Mouse (Mus musculus) limb, embryonic 15.5 days (tissue): Measurements from ENCODE around the gene Bbs12. TPM values are rescaled to one million over a fixed set of nuclear protein-coding genes. Genes with fewer than 3 reads are reported as not detected.

ENCODE experiments used
- ATAC-seq: fragments of 200-750 bp; cut with Nextera tagmentation; 2 replicates; pipeline ENCODE4 v1.8.0; 2017; ENCODE audit warnings: low read depth, moderate TSS enrichment; ENCODE audit not compliant: insufficient number of reproducible peaks, low FRiP score, low TSS enrichment
- H3K27ac ChIP-seq: fragments of 300-500 bp; sonication (generic); 2 replicates; pipeline ENCODE4 v1.5.1; 2015; ENCODE audit warnings: moderate library complexity, mild to moderate bottlenecking, inconsistent platforms
- H3K27me3 ChIP-seq: fragments of 300-500 bp; sonication (generic); 2 replicates; pipeline ENCODE4 v1.6.1; 2015; ENCODE audit warnings: inconsistent platforms
- H3K36me3 ChIP-seq: fragments of 300-500 bp; sonication (generic); 2 replicates; pipeline ENCODE4 v1.6.1; 2015; ENCODE audit warnings: inconsistent platforms
- H3K4me1 ChIP-seq: fragments of 300-500 bp; sonication (generic); 2 replicates; pipeline ENCODE4 v1.6.1; 2015; ENCODE audit warnings: inconsistent platforms
- H3K4me2 ChIP-seq: fragments of 300-500 bp; sonication (generic); 2 replicates; pipeline ENCODE4 v1.6.1; 2015; ENCODE audit warnings: mild to moderate bottlenecking, inconsistent platforms
- H3K4me3 ChIP-seq: fragments of 300-500 bp; sonication (generic); 2 replicates; pipeline ENCODE4 v1.5.1; 2015; ENCODE audit warnings: mild to moderate bottlenecking, inconsistent platforms
- H3K9ac ChIP-seq: fragments of 300-500 bp; sonication (generic); 2 replicates; pipeline ENCODE4 v1.6.1; 2015; ENCODE audit warnings: inconsistent platforms
- H3K9me3 ChIP-seq: fragments of 300-500 bp; sonication (generic); 2 replicates; pipeline ENCODE4 v1.6.1; 2016; ENCODE audit warnings: inconsistent platforms
- WGBS: fragments of 180-500 bp; shearing (Covaris S2); methylation state at CpG from one replicate; pipeline ENCODE4 v1.1.7; 2015; 5-methylcytosine and 5-hydroxymethylcytosine counted together
- polyA plus RNA-seq: library from polyadenylated mRNA; unstranded; fragments of >200 nt; fragmentation: Nextera tagmentation; extraction: Ambion mirVana; gene quantifications from 2 replicates; pipeline ENCODE4 v1.2.1, GENCODE M21; 2015

Bbs12 gene
- polyA plus RNA-seq, 1 experiment from 2014 or later: 8.0 TPM

DNA sequence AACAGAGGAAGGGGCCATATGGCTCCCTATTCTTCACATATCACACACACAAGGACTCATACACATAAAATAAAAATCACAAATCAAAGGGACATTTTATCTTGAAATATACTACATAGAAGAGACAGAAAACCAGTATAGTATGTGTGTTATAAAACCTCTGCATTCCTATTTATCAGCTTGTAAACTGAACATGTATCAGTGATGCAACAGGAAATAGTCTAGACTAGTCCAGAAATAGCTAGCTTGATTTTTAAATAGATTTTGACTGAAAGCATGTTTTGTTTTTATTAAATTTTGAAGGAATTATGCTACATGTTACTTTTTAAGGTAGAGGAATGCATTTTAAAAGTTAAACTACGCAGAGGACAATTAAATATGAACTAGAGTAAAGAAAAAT lies 17.6 kb downstream of the Bbs12 start:
- no peaks in the 10 kb centered on the region for H3K9me3 ChIP-seq
- 46% methylated on average over 1 of the region's 1 CpGs for WGBS

DNA sequence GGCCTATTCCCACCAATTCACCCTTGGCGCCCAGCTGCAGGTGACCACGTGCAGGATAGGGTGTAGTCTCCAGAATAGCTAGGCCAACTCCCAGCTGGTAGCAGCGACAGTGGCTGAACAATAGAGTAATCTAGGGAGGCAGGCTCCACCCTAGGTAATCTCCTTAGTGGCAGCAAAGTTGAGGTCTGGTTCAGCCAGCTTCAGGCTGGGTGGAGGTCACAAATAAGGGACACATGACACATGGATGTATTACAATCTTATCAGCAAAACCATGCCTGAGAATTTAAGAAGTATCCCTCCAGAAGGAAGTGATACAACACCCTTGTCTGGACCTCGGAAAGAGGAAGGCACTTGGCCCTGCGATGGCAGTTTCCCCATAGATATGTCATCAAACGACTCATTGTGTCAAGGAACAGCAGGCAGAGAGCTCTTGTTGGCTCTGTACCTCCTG lies 19.7 kb downstream of the Bbs12 start:
- H3K9ac ChIP-seq: no peak overlapping the region
- no peaks in the 10 kb centered on the region for H3K9me3 ChIP-seq
- H3K4me1 ChIP-seq: peaks cover 14% of the 10 kb centered on the region; the same call in 1 of the 2 replicates
- H3K27me3 ChIP-seq: no peaks in the 10 kb centered on the region
- H3K27ac ChIP-seq: no peak overlapping the region
- 69% methylated on average over 6 of the region's 6 CpGs for WGBS
- no peaks in the 10 kb centered on the region for H3K36me3 ChIP-seq
- no peak overlapping the region for H3K4me3 ChIP-seq
- no peak for ATAC-seq
- H3K4me2 ChIP-seq: no peak overlapping the region

More for the DNA sequence above, 17.6 kb downstream of the Bbs12 start:
- Histone ChIP-seq H3K4me1 (peaks cover 14% of the 10 kb centered on the region; the same call in 1 of the 2 replicates), H3K36me3 (no peaks in the 10 kb centered on the region), H3K9ac (no peak overlapping the region), H3K27me3 (no peaks in the 10 kb centered on the region), H3K4me3 (no peak overlapping the region), H3K27ac (no peak overlapping the region), H3K4me2 (no peak overlapping the region)
- no peak for ATAC-seq

DNA sequence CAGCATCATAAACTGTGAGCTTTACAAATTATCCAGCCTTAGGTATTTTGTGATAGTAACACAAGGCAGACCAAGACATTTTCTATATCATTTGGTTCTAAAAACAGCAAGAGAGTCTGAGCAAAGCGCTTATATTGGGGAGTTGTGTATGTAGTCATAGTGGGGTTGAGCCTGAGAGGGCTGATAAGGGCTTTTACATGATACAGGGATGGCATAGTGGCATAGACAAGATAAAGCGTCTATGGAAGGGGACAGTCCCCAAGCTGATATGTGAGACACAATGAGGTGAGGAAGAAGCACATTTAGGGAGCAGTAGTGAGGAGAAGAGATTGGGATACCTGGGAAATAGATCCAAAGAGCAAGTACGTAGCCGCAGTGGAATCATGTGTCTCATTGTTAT lies 21.7 kb downstream of the Bbs12 start:
- no peaks in the 10 kb centered on the region for H3K36me3 ChIP-seq
- no peak overlapping the region for H3K9ac ChIP-seq
- H3K27me3 ChIP-seq: no peaks in the 10 kb centered on the region
- peaks cover 3% of the 10 kb centered on the region; the same call in 1 of the 2 replicates for H3K4me1 ChIP-seq
- no peak overlapping the region for H3K27ac ChIP-seq
- no peak overlapping the region for H3K4me3 ChIP-seq
- no peak overlapping the region for H3K4me2 ChIP-seq
- ATAC-seq: no peak
- WGBS: 92% methylated on average over 4 of the region's 4 CpGs
- no peaks in the 10 kb centered on the region for H3K9me3 ChIP-seq

DNA sequence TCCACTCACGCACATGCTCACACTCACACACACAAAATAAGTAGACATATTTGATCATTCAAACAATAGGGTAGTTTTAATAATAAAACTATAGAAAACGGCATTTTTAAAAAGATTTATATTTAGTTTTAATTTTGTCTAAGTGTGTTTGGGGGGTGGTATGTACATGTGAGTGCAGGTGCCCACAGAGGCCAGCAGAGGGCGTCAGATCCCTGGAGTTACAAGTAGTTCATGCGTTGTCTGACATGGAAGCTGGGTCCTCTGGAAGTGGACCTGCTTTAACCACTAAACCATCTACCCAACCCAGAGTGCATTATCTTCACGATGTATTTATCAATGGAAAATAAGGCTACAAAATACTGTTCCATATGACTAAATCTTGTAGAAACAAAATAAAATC lies 28.8 kb downstream of the Bbs12 start:
- Histone ChIP-seq H3K4me1 (no peaks in the 10 kb centered on the region), H3K9me3 (no peaks in the 10 kb centered on the region), H3K9ac (no peak overlapping the region), H3K27me3 (no peaks in the 10 kb centered on the region), H3K4me2 (no peak overlapping the region), H3K27ac (no peak overlapping the region), H3K36me3 (no peaks in the 10 kb centered on the region), H3K4me3 (no peak overlapping the region)
- 62% methylated on average over 5 of the region's 5 CpGs for WGBS
- ATAC-seq: no peak

DNA sequence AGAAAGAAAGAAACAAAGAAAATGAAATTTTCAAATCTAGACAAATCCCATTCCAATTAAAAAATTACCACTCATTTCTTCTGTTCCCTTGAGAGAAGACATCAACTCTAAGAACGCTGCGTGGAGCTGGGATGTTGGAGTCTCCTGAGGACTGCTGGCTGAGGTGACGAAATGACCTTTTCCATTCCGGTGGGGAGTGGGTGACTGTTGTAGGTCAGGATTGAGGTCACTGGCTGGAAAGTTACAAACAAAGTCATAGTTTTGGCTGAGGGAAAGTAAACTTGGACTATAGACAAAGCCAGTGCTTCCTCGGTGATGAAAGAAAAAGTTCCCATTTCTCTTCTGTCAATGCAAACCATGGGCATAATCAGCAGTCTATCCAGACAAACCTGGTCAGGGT lies 30.5 kb downstream of the Bbs12 start:
- Histone ChIP-seq H3K27ac (no peak overlapping the region), H3K4me2 (no peak overlapping the region), H3K36me3 (no peaks in the 10 kb centered on the region), H3K4me3 (no peak overlapping the region), H3K27me3 (no peaks in the 10 kb centered on the region; the same call in 1 of the 2 replicates), H3K9me3 (no peaks in the 10 kb centered on the region), H3K4me1 (peaks cover 3% of the 10 kb centered on the region), H3K9ac (no peak overlapping the region)
- no peak for ATAC-seq
- 78% methylated on average over 5 of the region's 5 CpGs for WGBS

DNA sequence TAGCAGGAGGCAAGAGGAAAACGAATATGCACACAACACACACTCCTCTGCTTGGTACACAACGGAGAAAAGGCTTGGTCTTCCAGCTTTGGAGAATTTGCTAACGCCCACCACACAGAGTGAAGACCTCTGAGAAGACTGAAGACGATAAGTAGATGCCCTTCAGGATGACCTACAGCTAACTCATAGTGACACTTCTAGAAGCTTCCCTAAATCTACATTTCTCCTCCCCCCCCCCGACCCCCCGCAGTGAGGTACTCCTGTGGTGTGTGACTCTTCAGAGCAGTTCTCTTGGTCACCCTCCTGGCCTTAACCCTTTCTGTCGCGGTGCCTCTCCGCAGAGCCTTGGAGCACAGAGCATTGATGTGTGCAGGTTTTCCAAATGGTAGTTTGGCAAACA lies 35.3 kb downstream of the Bbs12 start:
- WGBS: 33% methylated on average over 9 of the region's 9 CpGs
- ATAC-seq: no peak
- peak overlapping the region; percentile 78 for H3K4me3 ChIP-seq

DNA sequence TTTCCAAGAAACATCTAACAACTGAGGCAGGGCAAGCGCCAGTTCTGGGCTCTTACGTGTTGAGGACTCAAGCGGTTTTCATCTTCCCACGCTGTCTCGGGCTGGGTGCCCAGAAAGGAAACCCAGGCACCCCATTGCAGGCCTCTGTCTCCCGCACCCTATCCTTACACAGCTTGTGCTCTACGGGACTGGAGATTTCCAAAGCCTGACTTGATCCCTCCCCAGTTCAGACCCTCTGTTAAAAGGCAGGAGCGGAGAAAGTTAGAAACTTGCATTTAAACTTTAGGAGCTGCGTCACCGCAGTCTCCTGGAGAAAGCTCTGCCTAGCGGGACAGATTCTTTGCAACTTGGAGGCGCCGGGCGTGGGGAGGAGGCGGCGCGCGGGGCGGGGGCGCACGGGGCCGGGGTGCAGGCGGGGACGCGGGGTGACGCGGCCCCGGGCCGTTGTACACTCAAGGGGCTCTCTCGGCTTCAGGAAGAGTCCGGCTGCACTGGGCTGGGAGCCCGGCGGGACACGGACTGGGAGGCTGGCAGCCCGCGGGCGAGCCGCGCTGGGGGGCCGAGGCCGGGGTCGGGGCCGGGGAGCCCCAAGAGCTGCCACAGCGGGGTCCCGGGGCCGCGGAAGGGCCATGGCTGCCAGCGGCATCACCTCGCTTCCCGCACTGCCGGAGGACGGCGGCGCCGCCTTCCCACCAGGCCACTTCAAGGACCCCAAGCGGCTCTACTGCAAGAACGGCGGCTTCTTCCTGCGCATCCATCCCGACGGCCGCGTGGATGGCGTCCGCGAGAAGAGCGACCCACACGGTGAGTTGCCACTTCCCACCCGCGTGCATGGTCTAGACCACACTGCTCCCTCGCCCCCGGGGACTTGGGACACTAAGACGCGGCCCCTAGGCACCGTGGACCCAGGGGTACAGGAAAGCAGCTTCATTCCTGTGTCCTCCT lies 36.1 kb downstream of the Bbs12 start, which contains the start of gene Fgf2:
Fgf2 (plus strand) TSS at position 126 of the 945 bp plus-strand sequence.
- peak; percentile 73 for ATAC-seq
- H3K9ac ChIP-seq: peak within 1 kb of the TSS; percentile 87
- H3K27me3 ChIP-seq: no peaks in the 10 kb centered on the region; the same call in 1 of the 2 replicates
- 1% methylated on average over 73 of the region's 75 CpGs for WGBS
- H3K36me3 ChIP-seq: no peaks in the 10 kb centered on the region
- H3K4me1 ChIP-seq: peaks cover 22% of the 10 kb centered on the region
- no peaks in the 10 kb centered on the region for H3K9me3 ChIP-seq
- H3K4me3 ChIP-seq: peak within 1 kb of the TSS; percentile 78
- H3K27ac ChIP-seq: peak within 1 kb of the TSS; percentile 92
- H3K4me2 ChIP-seq: peak within 1 kb of the TSS; percentile 85

More for the DNA sequence above, 35.3 kb downstream of the Bbs12 start:
- Histone ChIP-seq H3K4me2 (peak overlapping the region; percentile 85), H3K27ac (peak overlapping the region; percentile 92), H3K9ac (no peak overlapping the region), H3K36me3 (no peaks in the 10 kb centered on the region), H3K4me1 (peaks cover 19% of the 10 kb centered on the region), H3K27me3 (no peaks in the 10 kb centered on the region; the same call in 1 of the 2 replicates), H3K9me3 (no peaks in the 10 kb centered on the region)

DNA sequence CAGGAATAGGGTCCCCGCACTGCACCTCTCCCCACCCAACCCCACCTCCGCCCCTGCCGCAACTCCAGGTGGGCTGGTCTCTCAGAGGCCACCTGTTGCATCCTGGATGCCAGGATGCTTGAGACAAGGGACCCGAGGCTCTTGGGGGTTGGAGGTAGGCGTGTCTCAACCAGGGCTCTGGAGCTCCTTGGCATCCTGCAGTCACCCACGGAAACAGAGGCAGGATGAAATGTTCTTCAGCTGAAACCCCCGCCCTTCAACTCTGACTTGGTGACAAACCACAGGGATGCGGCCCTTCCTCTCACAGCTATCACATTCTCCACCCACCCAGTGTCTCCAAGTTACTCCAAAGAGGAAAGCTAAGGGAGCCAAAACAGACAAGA lies 36.8 kb downstream of the Bbs12 start:
- Histone ChIP-seq H3K4me1 (peaks cover 29% of the 10 kb centered on the region), H3K9ac (peak overlapping the region; percentile 87), H3K27ac (peak overlapping the region; percentile 92), H3K36me3 (no peaks in the 10 kb centered on the region), H3K4me3 (peak overlapping the region; percentile 78), H3K9me3 (no peaks in the 10 kb centered on the region), H3K4me2 (peak overlapping the region; percentile 85), H3K27me3 (no peaks in the 10 kb centered on the region; the same call in 1 of the 2 replicates)
- no peak for ATAC-seq
- whole genome bisulfite sequencing: 11% methylated on average over 8 of the region's 8 CpGs

DNA sequence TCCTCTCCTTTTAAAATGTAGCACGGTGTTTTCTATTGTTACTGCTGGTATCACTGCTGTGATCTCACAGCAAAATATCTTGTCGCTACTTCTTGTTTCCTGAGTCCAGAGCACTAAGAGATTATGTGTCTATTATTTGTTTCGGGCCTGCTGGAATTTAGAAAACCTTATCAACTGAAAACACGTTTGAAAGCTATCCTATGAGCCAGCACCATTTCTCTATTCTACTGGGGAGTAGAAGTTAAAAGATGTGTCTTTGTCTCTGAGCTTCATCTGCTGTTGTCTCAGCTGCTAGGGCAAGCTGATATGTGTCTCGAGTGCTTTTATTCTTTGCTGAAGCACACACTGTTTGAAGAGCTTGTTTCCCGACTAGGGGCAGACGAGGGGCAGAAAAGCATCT lies 38.0 kb downstream of the Bbs12 start:
- Histone ChIP-seq H3K4me3 (peak overlapping the region; percentile 6; the same call in 1 of the 2 replicates), H3K27me3 (no peaks in the 10 kb centered on the region; the same call in 1 of the 2 replicates), H3K4me1 (peaks cover 35% of the 10 kb centered on the region), H3K36me3 (no peaks in the 10 kb centered on the region), H3K9ac (no peak overlapping the region), H3K27ac (no peak overlapping the region), H3K4me2 (0 out of 2 replicates have a peak overlapping the region, but pooled peaks have one; percentile 85), H3K9me3 (no peaks in the 10 kb centered on the region)
- WGBS: 66% methylated on average over 7 of the region's 7 CpGs
- ATAC-seq: no peak

DNA sequence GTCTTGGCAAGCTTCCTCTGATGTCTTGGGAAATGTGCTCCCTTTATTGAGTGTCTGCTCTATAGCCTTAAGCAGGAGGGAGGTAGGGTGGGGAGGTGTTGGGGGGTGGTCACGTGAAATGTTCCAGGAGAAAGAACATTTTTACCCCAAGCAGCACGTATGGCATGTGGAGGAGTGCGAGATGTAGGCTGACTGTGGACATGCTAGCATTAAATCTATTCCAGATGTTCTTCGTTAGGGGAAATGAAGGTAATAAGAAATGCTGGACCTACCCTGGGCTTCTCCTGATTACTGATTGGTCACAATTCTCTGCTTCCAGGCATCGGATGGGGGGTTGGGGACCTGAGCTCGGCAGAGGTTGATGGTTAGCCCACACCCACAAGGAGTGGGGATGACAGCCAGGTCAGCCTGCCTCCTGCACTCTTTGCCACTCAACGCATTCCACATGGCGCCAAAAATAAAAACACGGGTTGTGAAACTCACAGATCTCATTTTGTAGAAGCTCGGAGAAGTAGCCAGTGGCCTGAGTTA lies 41.7 kb downstream of the Bbs12 start:
- peak; percentile 88 for ATAC-seq
- peak overlapping the region; percentile 83 for H3K27ac ChIP-seq
- H3K4me3 ChIP-seq: no peak overlapping the region
- H3K4me2 ChIP-seq: no peak overlapping the region
- H3K4me1 ChIP-seq: peaks cover 28% of the 10 kb centered on the region
- H3K36me3 ChIP-seq: no peaks in the 10 kb centered on the region
- WGBS: 22% methylated on average over 10 of the region's 10 CpGs
- no peaks in the 10 kb centered on the region for H3K27me3 ChIP-seq
- no peak overlapping the region for H3K9ac ChIP-seq
- H3K9me3 ChIP-seq: no peaks in the 10 kb centered on the region

DNA sequence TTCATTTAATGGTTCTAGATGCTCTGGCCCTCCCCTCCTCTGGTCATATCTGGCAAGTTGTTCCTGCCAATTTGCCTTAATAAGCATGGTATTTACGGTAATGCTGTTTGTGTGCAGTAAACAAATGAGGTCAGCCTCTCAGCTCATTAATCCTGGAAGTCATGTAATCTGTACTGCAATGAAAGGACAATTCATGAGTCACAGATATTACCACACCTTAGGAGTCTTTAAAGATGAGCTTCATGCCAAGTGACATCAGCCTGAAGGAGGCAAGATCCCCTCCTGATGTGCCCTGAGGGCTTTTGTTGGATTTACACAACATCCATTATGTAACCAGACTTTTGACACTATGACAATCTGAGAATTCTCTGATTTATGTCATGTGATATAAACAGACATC lies 42.4 kb downstream of the Bbs12 start:
- Histone ChIP-seq H3K9me3 (no peaks in the 10 kb centered on the region), H3K4me1 (peaks cover 21% of the 10 kb centered on the region), H3K4me2 (no peak overlapping the region), H3K4me3 (no peak overlapping the region), H3K9ac (no peak overlapping the region), H3K36me3 (no peaks in the 10 kb centered on the region), H3K27ac (peak overlapping the region; percentile 83), H3K27me3 (no peaks in the 10 kb centered on the region)
- ATAC-seq: no peak
- 39% methylated on average over 1 of the region's 1 CpGs for WGBS

DNA sequence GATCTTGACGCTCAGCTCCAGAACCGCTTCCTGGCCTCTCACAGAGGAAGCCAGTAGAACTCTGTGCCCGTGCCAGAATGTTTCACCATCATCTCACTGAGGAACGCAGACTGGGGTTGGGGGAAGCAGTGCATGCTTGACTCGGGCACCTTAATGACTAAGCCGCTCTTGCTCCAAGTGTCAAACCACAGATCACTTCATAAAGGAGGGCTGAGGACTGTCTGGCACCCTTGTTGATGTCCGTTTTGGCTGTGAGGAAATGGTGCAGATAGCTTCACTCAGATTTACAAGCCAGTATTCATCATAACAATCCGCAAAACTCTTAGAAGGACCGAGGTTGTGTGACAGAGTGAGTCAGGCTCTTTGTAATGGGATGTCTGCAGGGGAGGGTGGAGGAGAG lies 48.4 kb downstream of the Bbs12 start:
- Histone ChIP-seq H3K4me3 (no peak overlapping the region), H3K9me3 (no peaks in the 10 kb centered on the region), H3K9ac (no peak overlapping the region), H3K4me1 (peaks cover 12% of the 10 kb centered on the region; the same call in 1 of the 2 replicates), H3K27me3 (no peaks in the 10 kb centered on the region), H3K4me2 (no peak overlapping the region), H3K27ac (no peak overlapping the region), H3K36me3 (no peaks in the 10 kb centered on the region)
- ATAC-seq: no peak
- WGBS: 62% methylated on average over 9 of the region's 9 CpGs
